In the genomic region with DNA sequence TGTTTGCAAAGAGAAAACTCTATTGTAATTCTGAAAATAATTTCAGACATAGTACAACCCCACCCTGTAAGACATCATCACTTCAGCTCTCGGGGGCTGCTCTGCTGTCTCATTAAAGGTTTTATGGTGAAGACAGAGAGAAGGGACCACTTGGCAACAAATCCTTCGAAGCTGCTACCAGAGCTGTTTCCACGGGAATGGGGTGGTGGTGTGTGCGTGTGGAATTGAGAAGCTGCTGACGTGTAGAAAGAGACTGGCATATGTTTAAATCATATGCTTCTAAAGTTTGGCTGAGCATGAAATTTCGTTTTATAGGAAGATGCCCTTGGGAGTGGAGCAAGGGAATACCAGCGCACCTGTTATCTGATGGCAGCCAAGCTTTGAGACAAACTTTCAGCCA, we compare ENCODE assay signal across 24 mouse cellular contexts.
A peak's percentile ranks its signal among the peaks of the same experiment; 100 is the strongest.
DNase-seq lines count a peak whose midpoint lies in the region; ATAC-seq lines count a peak whose summit lies in the region.
"Had no signal": no experiment of that assay in that cellular context is flagged by ENCODE, and none has a peak within 500 bp of the region (broad histone marks: within the 10 kb centered on the region; RNA-seq: fewer than 3 reads in every experiment).

No protein-coding gene starts in this region.

- intact Hi-C loops in left cerebral cortex, postnatal 25 days (cut with DNase I) = loop anchor here (10.0 kb wide), 2 partner anchors 200 to 260 kb away; no protein-coding TSS in a partner anchor

- DNase-seq in cerebellum, postnatal 14 days = peak; percentile 10 to 39
- DNase-seq in cerebellum, adult 8-10 months = no peak
- peak; percentile 6 for DNase-seq in heart, adult 11 months
- DNase-seq in heart, adult 9 months (ENCODE audit: low spot score in 2 of 2) = no peak
- DNase-seq in left cerebral cortex, postnatal 25 days (ENCODE audit: low spot score in 2 of 2) = peak; percentile 18 to 40
- no peak for DNase-seq in left cerebral cortex, adult 8-10 months (ENCODE audit: low spot score in 2 of 2)
- DNase-seq: adrenal gland, adult 8-10 months; cerebellum, adult 11 months; gastrocnemius, postnatal 36 days; heart, postnatal 14 days; kidney, adult 2 months; kidney, postnatal 36 days; liver, embryonic 13.5 days; lung, adult 18-20 months; lung, postnatal 4 days; right cerebral cortex, postnatal 25 days; spleen, adult 18-20 months; thymus, adult 18-20 months; thymus, postnatal 25 days had no signal

- no peak for ATAC-seq in megakaryocyte-erythroid progenitor cell, adult 5-6 weeks (replicated peaks; ENCODE audit: low FRiP score, low TSS enrichment, poor library complexity, severe bottlenecking)
- ATAC-seq: hindbrain, embryonic 16.5 days; intestine, embryonic 15.5 days; lung, postnatal 0 days; midbrain, embryonic 13.5 days had no signal

Comparison
In these comparisons a context has a peak if more than half of its experiments do, and no peak if none do; other contexts are left out.
1. DNase-seq: peak in cerebellum, postnatal 14 days (2 of 2), heart, adult 11 months (single experiment) and left cerebral cortex, postnatal 25 days (2 of 2); none in cerebellum, adult 8-10 months (single experiment), heart, adult 9 months (0 of 2) and left cerebral cortex, adult 8-10 months (0 of 2).